ENCODE assay signal across 8 mouse cellular contexts in the genomic region with DNA sequence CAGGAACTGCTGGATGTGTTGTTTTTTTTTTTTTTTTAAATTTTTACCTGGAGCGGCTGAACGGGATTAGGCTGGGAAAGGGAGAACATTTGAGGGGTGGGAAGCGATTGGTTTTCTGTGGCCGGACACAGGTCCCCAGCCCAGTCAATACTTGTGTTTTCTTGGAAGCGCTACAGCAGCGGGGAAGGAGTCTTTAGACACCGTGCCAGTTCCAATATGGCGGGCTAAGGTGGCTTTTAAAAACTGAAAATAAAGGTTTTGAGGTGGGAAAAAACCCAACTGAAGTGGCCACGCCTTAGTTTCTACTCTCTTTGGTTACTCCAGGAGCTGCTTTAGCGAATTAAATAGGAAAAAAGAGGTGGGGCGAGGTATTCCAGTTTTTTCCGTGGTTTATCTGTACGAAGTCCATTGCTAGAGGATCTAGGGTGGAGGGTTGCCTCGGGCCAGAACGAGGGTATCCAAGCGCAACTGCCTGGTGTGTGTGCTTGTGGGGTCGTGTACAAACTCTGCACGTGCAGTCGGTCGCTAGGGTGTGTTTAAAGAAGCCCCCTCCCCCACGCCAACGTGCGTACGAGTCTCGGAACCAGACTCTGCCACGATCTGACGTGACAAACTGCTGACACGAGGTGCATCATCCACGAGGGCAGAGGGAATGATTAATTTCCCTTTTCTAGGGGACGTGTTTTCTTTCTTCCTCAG. TPM values are rescaled to one million over a fixed set of nuclear protein-coding genes. Genes with fewer than 3 reads are reported as not detected.
A peak's percentile ranks its signal among the peaks of the same experiment; 100 is the strongest.
DNase-seq lines count a peak whose midpoint lies in the region; ATAC-seq and TF ChIP-seq lines count a peak whose summit lies in the region.

No protein-coding gene starts in this region.

- peaks cover 21% of the 10 kb centered on the region for H3K4me1 ChIP-seq in thymus, adult 2 months (replicated peaks; ENCODE audit: control insufficient read depth, insufficient read depth, low read length)
- H3K4me1 ChIP-seq in hindbrain, embryonic 16.5 days (ENCODE audit: control insufficient read depth, insufficient read depth, low read depth, low read length) = peaks cover 21% of the 10 kb centered on the region
- peaks cover 21% of the 10 kb centered on the region for H3K4me1 ChIP-seq in stomach, embryonic 15.5 days

- H3K4me3 ChIP-seq in thymus, adult 2 months (ENCODE audit: control insufficient read depth, insufficient read depth, low read length) = peak overlapping the region; percentile 48
- H3K4me3 ChIP-seq in hindbrain, embryonic 16.5 days (ENCODE audit: low read length) = peak overlapping the region; percentile 50
- H3K4me3 ChIP-seq in stomach, embryonic 15.5 days (replicated peaks) = peak overlapping the region; percentile 56

- no peaks in the 10 kb centered on the region for H3K9me3 ChIP-seq in hindbrain, embryonic 16.5 days (ENCODE audit: control insufficient read depth, low read length)
- no peaks in the 10 kb centered on the region for H3K9me3 ChIP-seq in stomach, embryonic 15.5 days

- peaks cover 24% of the 10 kb centered on the region; the same call in 1 of the 2 replicates for H3K27me3 ChIP-seq in thymus, adult 2 months (ENCODE audit: control insufficient read depth, insufficient read depth, low read length)
- H3K27me3 ChIP-seq in hindbrain, embryonic 16.5 days (replicated peaks; ENCODE audit: control insufficient read depth, insufficient read depth, low read length) = peaks cover 26% of the 10 kb centered on the region
- peaks cover 38% of the 10 kb centered on the region for H3K27me3 ChIP-seq in stomach, embryonic 15.5 days (replicated peaks)

- TF ChIP-seq POLR2A in thymus, adult 2 months (IDR thresholded peaks at IDR 0.05; ENCODE audit: control insufficient read depth, extremely low read depth, insufficient read depth, low read length, poor library complexity) = no peak

- peak overlapping the region; percentile 71 for H3K9ac ChIP-seq in hindbrain, embryonic 16.5 days (ENCODE audit: low read depth, low read length)
- no peak overlapping the region for H3K9ac ChIP-seq in stomach, embryonic 15.5 days

- ATAC-seq in hindbrain, embryonic 16.5 days = peak; percentile 16
- peak; percentile 29; the same call in 1 of the 2 replicates for ATAC-seq in megakaryocyte, adult 5-6 weeks (ENCODE audit: poor library complexity, severe bottlenecking)
- ATAC-seq in stomach, embryonic 15.5 days (ENCODE audit: insufficient read depth, low FRiP score, low read depth) = no peak

- no peak for TF ChIP-seq CTCF in thymus, adult 2 months (IDR thresholded peaks at IDR 0.05; ENCODE audit: borderline replicate concordance, control insufficient read depth, extremely low read depth, insufficient read depth, low read length, poor library complexity)

- peak; percentile 9 for DNase-seq in adrenal gland, postnatal 10 days
- no peak for DNase-seq in adrenal gland, adult 18-20 months (ENCODE audit: low spot score in 2 of 2)
- DNase-seq in thymus, adult 2 months = peak; percentile 18
- no peak for DNase-seq in thymus, adult 18-20 months
- DNase-seq in gastrocnemius, postnatal 4 days (ENCODE audit: low spot score in 2 of 2) = no peak

- peak overlapping the region; percentile 93 for H3K4me2 ChIP-seq in hindbrain, embryonic 16.5 days (ENCODE audit: low read length)
- peak overlapping the region; percentile 98 for H3K4me2 ChIP-seq in stomach, embryonic 15.5 days

- no peaks in the 10 kb centered on the region for H3K36me3 ChIP-seq in thymus, adult 2 months (ENCODE audit: control insufficient read depth, insufficient read depth, low read length)
- no peaks in the 10 kb centered on the region for H3K36me3 ChIP-seq in hindbrain, embryonic 16.5 days (ENCODE audit: control insufficient read depth, insufficient read depth, low read length)
- H3K36me3 ChIP-seq in stomach, embryonic 15.5 days = no peaks in the 10 kb centered on the region

- 1% methylated on average over 30 of the region's 30 CpGs for WGBS in thymus, adult 2 months
- under 1% methylated on average over 30 of the region's 30 CpGs for WGBS in hindbrain, embryonic 16.5 days
- under 1% methylated on average over 30 of the region's 30 CpGs for whole genome bisulfite sequencing in stomach, embryonic 15.5 days

- no peak overlapping the region for H3K27ac ChIP-seq in thymus, adult 2 months (ENCODE audit: control insufficient read depth, insufficient read depth, low read length)
- peak overlapping the region; percentile 20; the same call in 1 of the 2 replicates for H3K27ac ChIP-seq in hindbrain, embryonic 16.5 days (ENCODE audit: low read depth, low read length)
- no peak overlapping the region for H3K27ac ChIP-seq in stomach, embryonic 15.5 days

RNA-seq across cellular contexts. Expression of a gene that starts 3.3 kb away (rescaled TPM):
- total RNA-seq in adrenal gland, postnatal 10 days (2021) = 1 to 10 TPM; 1.4 TPM
- total RNA-seq in adrenal gland, adult 18-20 months (2021) = under 1 TPM; 0.33 to 0.54 TPM
- 1.6 and 1.7 TPM in 2 replicates for polyA plus RNA-seq in thymus, adult 2 months (2012; rRNA removed)
- 6.3 and 6.6 TPM in 2 replicates for polyA plus RNA-seq in hindbrain, embryonic 16.5 days (2015; fragmentation: Nextera tagmentation; extraction: Ambion mirVana)
- total RNA-seq in megakaryocyte, adult 5-6 weeks (2015) = 1.4 and 2.1 TPM in 2 replicates
- total RNA-seq in megakaryocyte, adult 5-6 weeks (2017) = 0.77 and 2.0 TPM in 2 replicates
- polyA plus RNA-seq in stomach, embryonic 15.5 days (2015; fragmentation: Nextera tagmentation; extraction: Ambion mirVana) = 3.0 TPM in 2 replicates
- 1 to 10 TPM; 1.1 to 1.2 TPM for total RNA-seq in gastrocnemius, postnatal 4 days (2021)

Comparison
In these comparisons a context has a peak if more than half of its experiments do, and no peak if none do; other contexts are left out.
1. DNase-seq: peak in adrenal gland, postnatal 10 days (single experiment) and thymus, adult 2 months (single experiment); none in adrenal gland, adult 18-20 months (0 of 2), thymus, adult 18-20 months (0 of 2) and gastrocnemius, postnatal 4 days (0 of 2).
2. Peak in every context shown above with its lines, with median percentiles within 50 percentile points of each other: H3K4me3 ChIP-seq.